Mouse (Mus musculus): ENCODE measurements around the gene Zfp683. TPM values are rescaled to one million over a fixed set of nuclear protein-coding genes. Genes with fewer than 3 reads are reported as not detected.

The Zfp683 gene
- polyA plus RNA-seq, 1 experiment: not detected

DNA sequence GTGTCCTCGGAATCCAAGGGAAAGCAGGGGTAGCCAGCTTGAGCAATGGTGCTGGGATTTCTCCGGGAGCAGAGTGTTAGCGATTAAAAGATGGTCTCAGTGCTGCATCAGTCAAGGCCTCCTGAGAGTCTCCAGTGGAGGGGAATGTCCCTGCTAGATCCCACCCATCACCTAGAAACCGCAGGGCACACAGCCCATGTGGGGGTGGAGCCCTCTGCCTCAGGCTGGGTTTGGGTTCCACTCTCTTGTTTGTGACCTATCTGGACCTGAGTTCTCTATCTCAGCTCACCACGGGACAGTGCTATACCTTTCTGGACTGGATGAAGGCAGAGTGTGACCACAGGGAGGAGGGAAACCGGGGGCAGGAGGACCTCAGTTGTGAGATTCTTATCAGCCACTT lies 5.3 kb downstream of the Zfp683 start:
- H3K4me1 ChIP-seq (ENCODE audit: control insufficient read depth, insufficient read depth, low read length): no peaks in the 10 kb centered on the region
- H3K27ac ChIP-seq (ENCODE audit: insufficient read depth, low read length): no peak overlapping the region
- DNase-seq: no peak
- WGBS: 84% methylated on average over 6 of the region's 6 CpGs
- H3K4me3 ChIP-seq (replicated peaks; ENCODE audit: insufficient read depth, low read depth, low read length): no peak overlapping the region
- TF ChIP-seq POLR2A (IDR thresholded peaks at IDR 0.05; ENCODE audit: borderline replicate concordance, insufficient read depth, low read length) (no peak), CTCF (IDR thresholded peaks at IDR 0.05; ENCODE audit: borderline replicate concordance, insufficient read depth, low read depth, low read length) (no peak)
- H3K27me3 ChIP-seq (ENCODE audit: control insufficient read depth, insufficient read depth, low read length): no peaks in the 10 kb centered on the region

DNA sequence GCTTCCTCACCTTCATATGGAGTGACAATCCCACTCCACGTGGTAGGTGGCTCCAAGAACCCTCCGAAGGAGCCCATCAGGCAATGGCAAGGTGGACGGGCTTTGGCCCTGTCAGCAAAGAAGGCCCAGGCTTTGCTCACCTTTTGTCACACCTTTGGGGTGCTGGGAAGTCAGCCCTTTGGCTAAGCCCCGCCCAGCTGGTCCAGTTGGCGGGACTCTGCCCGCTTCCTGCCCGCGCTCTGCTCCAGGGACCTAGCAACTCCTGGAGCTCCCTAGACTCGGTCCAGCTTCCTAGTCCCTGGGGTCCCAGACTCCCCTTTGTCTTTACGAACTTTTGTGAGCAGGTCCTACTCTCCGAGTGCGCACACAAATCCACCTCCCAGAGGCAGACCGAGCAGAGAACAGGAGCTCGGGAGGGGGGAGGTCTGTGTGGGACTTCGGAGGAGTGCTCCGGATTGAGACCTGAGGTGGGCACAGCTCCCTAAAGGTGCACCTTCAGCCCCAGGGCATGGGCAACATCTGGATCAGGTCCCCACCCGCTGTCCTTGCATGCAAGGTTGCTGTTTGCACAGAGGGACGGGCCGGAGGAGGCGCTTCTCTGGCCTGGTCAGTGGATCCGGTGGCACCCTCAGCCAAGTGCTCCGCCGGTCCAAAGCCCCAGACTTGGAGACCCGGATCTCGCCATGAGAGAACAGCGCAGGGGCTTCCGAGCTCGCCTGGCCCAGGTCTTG lies 6.7 kb downstream of the Zfp683 start, which contains the start of gene Crybg2:
Crybg2 (plus strand) TSS at position 681 of the 731 bp plus-strand sequence.
- Histone ChIP-seq H3K27me3 (ENCODE audit: control insufficient read depth, insufficient read depth, low read length) (no peaks in the 10 kb centered on the region), H3K4me1 (ENCODE audit: control insufficient read depth, insufficient read depth, low read length) (no peaks in the 10 kb centered on the region), H3K4me3 (replicated peaks; ENCODE audit: insufficient read depth, low read depth, low read length) (no peak within 1 kb of the TSS), H3K27ac (ENCODE audit: insufficient read depth, low read length) (no peak within 1 kb of the TSS)
- WGBS: 54% methylated on average over 28 of the region's 28 CpGs
- DNase-seq: no peak
- TF ChIP-seq CTCF (IDR thresholded peaks at IDR 0.05; ENCODE audit: borderline replicate concordance, insufficient read depth, low read depth, low read length) (no peak), POLR2A (IDR thresholded peaks at IDR 0.05; ENCODE audit: borderline replicate concordance, insufficient read depth, low read length) (no peak)

GRCm38 (mm10) chr4:134061166-134061830 lies 7.7 kb downstream of the Zfp683 start:
- TF ChIP-seq CTCF (IDR thresholded peaks at IDR 0.05; ENCODE audit: borderline replicate concordance, insufficient read depth, low read depth, low read length) (no peak), POLR2A (IDR thresholded peaks at IDR 0.05; ENCODE audit: borderline replicate concordance, insufficient read depth, low read length) (no peak)
- Histone ChIP-seq H3K4me1 (ENCODE audit: control insufficient read depth, insufficient read depth, low read length) (no peaks in the 10 kb centered on the region), H3K27me3 (ENCODE audit: control insufficient read depth, insufficient read depth, low read length) (no peaks in the 10 kb centered on the region), H3K27ac (ENCODE audit: insufficient read depth, low read length) (no peak overlapping the region), H3K4me3 (replicated peaks; ENCODE audit: insufficient read depth, low read depth, low read length) (no peak overlapping the region)
- DNase-seq: no peak
- 50% methylated on average over 18 of the region's 18 CpGs for WGBS

- DNase-seq: no peak
- Histone ChIP-seq H3K4me1 (ENCODE audit: control insufficient read depth, insufficient read depth, low read length) (no peaks in the 10 kb centered on the region), H3K27me3 (ENCODE audit: control insufficient read depth, insufficient read depth, low read length) (no peaks in the 10 kb centered on the region), H3K27ac (ENCODE audit: insufficient read depth, low read length) (no peak overlapping the region), H3K4me3 (replicated peaks; ENCODE audit: insufficient read depth, low read depth, low read length) (no peak overlapping the region)
- TF ChIP-seq POLR2A (IDR thresholded peaks at IDR 0.05; ENCODE audit: borderline replicate concordance, insufficient read depth, low read length): no peak
- TF ChIP-seq CTCF (IDR thresholded peaks at IDR 0.05; ENCODE audit: borderline replicate concordance, insufficient read depth, low read depth, low read length): no peak
- WGBS: 47% methylated on average over 8 of the region's 8 CpGs
Measured at GRCm38 (mm10) chr4:134061944-134062446, 8.4 kb downstream of the Zfp683 start.

- H3K4me3 ChIP-seq (replicated peaks; ENCODE audit: insufficient read depth, low read depth, low read length): no peak overlapping the region
- H3K4me1 ChIP-seq (ENCODE audit: control insufficient read depth, insufficient read depth, low read length): no peaks in the 10 kb centered on the region
- WGBS: 68% methylated on average over 8 of the region's 8 CpGs
- DNase-seq: no peak
- H3K27me3 ChIP-seq (ENCODE audit: control insufficient read depth, insufficient read depth, low read length): no peaks in the 10 kb centered on the region
- no peak overlapping the region for H3K27ac ChIP-seq (ENCODE audit: insufficient read depth, low read length)
- TF ChIP-seq CTCF (IDR thresholded peaks at IDR 0.05; ENCODE audit: borderline replicate concordance, insufficient read depth, low read depth, low read length) (no peak), POLR2A (IDR thresholded peaks at IDR 0.05; ENCODE audit: borderline replicate concordance, insufficient read depth, low read length) (no peak)
Measured at GRCm38 (mm10) chr4:134062561-134062960, 8.9 kb downstream of the Zfp683 start.

GRCm38 (mm10) chr4:134065431-134066004 lies 11.9 kb downstream of the Zfp683 start:
- H3K4me3 ChIP-seq (replicated peaks; ENCODE audit: insufficient read depth, low read depth, low read length): no peak overlapping the region
- no peak for TF ChIP-seq CTCF (IDR thresholded peaks at IDR 0.05; ENCODE audit: borderline replicate concordance, insufficient read depth, low read depth, low read length)
- no peak for TF ChIP-seq POLR2A (IDR thresholded peaks at IDR 0.05; ENCODE audit: borderline replicate concordance, insufficient read depth, low read length)
- no peak overlapping the region for H3K27ac ChIP-seq (ENCODE audit: insufficient read depth, low read length)
- WGBS: 14% methylated on average over 23 of the region's 23 CpGs
- no peak for DNase-seq
- no peaks in the 10 kb centered on the region for H3K4me1 ChIP-seq (ENCODE audit: control insufficient read depth, insufficient read depth, low read length)
- no peaks in the 10 kb centered on the region for H3K27me3 ChIP-seq (ENCODE audit: control insufficient read depth, insufficient read depth, low read length)

DNA sequence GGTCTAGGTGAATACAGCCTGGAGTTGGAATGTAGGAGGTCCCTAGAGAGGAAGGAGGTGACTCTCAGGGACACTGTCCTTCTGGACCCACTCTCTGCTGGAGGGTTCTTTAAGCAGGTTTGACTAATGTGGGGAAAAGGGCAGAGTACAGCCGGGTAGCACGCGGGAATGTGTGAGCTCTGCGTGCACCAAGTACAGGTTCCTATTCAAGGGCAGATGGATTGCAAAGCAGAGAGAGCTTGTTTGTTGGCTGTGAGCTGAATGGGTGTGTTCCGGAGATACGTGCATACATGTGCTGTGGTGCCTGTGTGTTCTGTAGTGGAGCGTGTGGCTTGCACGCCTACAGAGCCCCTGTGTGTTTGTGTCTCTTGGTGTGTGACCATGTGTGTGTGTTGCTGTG lies 13.7 kb downstream of the Zfp683 start:
- Histone ChIP-seq H3K27me3 (ENCODE audit: control insufficient read depth, insufficient read depth, low read length) (no peaks in the 10 kb centered on the region), H3K27ac (ENCODE audit: insufficient read depth, low read length) (no peak overlapping the region), H3K4me1 (ENCODE audit: control insufficient read depth, insufficient read depth, low read length) (no peaks in the 10 kb centered on the region), H3K4me3 (replicated peaks; ENCODE audit: insufficient read depth, low read depth, low read length) (no peak overlapping the region)
- no peak for DNase-seq
- WGBS: 95% methylated on average over 8 of the region's 8 CpGs
- TF ChIP-seq POLR2A (IDR thresholded peaks at IDR 0.05; ENCODE audit: borderline replicate concordance, insufficient read depth, low read length): no peak
- no peak for TF ChIP-seq CTCF (IDR thresholded peaks at IDR 0.05; ENCODE audit: borderline replicate concordance, insufficient read depth, low read depth, low read length)
